Mouse (Mus musculus) cerebellum, adult 2 months (tissue): ENCODE results near the gene Fip1l1.
A peak's percentile ranks its signal among the peaks of the same experiment; 100 is the strongest.

Experiments used
- CTCF ChIP-seq: fragments of 200-500 bp; IDR thresholded peaks from 2 replicates; pipeline ENCODE4 v1.5.1; 2011; ENCODE audit warnings: low read depth, mild to moderate bottlenecking, control low read depth, low read length, moderate library complexity, borderline replicate concordance; ENCODE audit not compliant: insufficient read depth
- POLR2A ChIP-seq: fragments of 200-500 bp; IDR thresholded peaks from 2 replicates; pipeline ENCODE4 v1.6.1; 2011; ENCODE audit warnings: low read length, control low read depth, borderline replicate concordance; ENCODE audit not compliant: insufficient read depth

- TF ChIP-seq CTCF: no peak
- peak; percentile 61; the same call in 1 of the 2 replicates for TF ChIP-seq POLR2A
Observed at GRCm38 (mm10) chr5:74531630-74532280, 3.5 kb upstream of the Fip1l1 start, which contains the start of gene Scfd2.
